Mouse (Mus musculus) gastrocnemius, postnatal 4 days (tissue): Measurements from ENCODE around the gene Muc5b. TPM values are rescaled to one million over a fixed set of nuclear protein-coding genes. Genes with fewer than 3 reads are reported as not detected.
"Not testable (repeated sequence)": the region's sequence is repeated elsewhere in the genome, so short reads cannot be mapped to it uniquely, and the experiment has no call there.

Experiments used
- DNase-seq, 2 experiments: peaks; one replicate each; pipeline ENCODE4 v3.0.0; 2021 to 2022; ENCODE audit warnings: low spot score in 2 of 2, mixed read lengths in 2 of 2
- long read RNA-seq, 2 experiments: library from polyadenylated mRNA; stranded (forward); transcript quantifications; one replicate each; pipeline ENCODE4 v2.0.0; 2021
- total RNA-seq, 2 experiments: library from RNA; stranded (reverse); gene quantifications; 2 replicates each; pipeline ENCODE4 v1.2.3; 2021

Muc5b gene
- total RNA-seq: under 1 TPM; 0.02 to 0.21 TPM
- long read RNA-seq, experiment 1: 0 reads
- long read RNA-seq, experiment 2: 0 reads

DNA sequence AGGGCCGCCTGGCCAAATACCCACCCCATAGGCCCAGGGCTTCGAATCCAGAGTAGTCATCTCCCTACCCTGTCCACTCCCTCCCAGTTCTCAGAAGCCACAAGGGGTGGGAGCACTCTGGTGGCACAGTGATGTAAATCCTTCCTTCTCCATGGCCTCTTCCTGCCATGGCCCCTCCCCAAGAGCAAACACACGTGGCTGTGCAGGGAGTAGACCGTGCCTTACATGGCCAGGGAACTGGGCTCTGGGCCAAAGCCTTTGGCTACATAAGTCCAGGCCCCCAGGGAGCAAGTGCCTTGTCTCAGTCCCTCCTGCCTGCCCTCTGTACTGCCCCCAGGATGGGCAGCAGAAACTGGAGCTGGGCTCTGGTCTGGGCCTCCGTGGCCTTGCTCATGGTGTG is at the start of gene Muc5b:
Gene Muc5b, plus strand, starts transcription at position 292 of the 400 bp plus-strand sequence.
- DNase-seq: no peak

DNA sequence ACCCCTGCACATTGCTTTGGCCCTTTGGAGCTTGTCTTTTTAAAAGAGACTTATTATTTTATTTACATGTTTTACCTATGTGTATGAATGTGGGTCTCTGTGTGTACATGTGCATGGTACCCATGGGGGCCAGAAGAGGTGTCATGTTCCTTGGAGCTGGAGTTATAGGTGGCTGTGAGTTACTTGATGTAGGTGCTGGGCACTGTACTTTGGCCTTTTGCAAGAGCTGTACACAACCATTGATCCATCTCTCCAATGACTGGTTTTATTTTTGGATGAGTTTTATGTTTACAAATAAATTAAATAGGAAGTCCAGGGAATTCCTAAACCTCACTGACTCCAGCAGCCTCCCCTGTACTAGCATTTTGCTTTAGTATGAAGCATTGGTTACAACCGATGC is 44.6 kb upstream of the Muc5b start:
- no peak for DNase-seq

DNA sequence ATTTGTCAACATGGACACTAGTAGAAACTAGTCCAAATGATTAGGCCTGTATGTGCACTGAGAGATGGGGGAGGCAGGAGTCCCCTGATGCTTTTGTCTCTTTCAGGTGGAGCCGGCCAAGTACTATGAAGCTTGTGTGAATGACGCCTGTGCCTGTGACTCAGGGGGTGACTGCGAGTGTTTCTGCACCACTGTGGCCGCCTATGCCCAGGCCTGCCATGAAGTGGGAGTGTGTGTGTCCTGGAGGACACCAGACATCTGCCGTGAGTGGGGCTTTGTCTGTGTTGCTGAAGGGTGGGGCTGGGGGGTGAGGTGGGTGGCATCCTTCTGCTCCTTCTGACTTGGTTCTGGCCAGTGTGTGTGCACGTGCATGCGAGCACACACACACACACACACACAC is 35.7 kb upstream of the Muc5b start:
- no peak for DNase-seq

DNA sequence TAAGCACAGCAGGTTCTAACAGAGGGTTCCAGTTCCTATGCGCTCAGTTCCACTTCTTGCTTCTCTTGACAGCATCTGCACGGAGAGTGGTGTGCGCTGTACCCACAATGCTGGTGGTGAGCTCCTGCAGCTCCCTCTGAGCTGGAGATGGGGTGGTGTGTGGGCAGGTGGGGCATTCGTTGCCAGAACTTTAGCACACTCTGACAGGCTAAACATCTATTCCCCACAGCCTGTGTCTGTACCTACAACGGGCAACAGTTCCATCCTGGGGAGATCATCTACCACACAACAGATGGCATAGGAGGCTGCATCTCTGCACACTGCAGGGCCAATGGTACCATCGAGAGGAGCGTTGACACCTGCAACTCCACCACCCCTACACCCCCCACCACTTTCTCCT is 33.5 kb upstream of the Muc5b start:
- DNase-seq: no peak

DNA sequence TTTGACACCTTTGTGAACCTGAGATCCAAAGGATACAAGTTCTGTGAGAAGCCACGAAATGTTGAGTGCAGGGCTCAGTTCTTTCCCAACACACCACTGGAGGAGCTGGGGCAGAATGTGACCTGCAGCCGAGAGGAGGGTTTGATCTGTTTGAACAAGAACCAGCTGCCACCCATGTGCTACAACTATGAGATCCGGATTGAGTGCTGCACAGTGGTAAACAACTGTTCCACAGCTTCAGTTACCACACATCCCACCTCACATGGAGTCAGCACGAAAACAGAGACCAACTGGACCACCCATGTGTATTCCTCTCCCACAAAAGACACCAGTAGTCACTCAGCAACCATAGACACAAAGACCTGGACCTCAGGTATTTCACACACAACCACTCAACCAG is 31.0 kb upstream of the Muc5b start:
- DNase-seq: not testable (repeated sequence)

DNA sequence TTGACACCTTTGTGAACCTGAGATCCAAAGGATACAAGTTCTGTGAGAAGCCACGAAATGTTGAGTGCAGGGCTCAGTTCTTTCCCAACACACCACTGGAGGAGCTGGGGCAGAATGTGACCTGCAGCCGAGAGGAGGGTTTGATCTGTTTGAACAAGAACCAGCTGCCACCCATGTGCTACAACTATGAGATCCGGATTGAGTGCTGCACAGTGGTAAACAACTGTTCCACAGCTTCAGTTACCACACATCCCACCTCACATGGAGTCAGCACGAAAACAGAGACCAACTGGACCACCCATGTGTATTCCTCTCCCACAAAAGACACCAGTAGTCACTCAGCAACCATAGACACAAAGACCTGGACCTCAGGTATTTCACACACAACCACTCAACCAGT is 28.9 kb upstream of the Muc5b start:
- not testable (repeated sequence) for DNase-seq

DNA sequence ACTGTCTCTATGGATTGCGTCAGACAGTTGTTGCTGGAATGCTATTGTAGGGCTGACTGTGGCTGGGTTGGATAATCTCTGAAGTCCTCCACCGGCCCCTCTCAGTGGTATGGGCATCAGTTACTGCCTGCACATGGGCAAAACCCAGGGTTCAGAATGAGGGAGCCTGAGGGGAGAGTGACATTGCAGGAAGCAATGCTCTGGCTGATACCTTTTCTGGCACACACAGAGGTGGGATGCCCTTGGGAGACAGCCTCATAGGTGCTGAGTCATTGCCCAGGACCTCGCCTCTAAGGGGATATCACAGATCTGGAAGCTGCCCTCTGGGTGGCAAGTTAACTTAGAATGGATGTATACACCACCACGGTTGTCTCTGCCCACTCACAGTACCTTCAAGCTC is 25.5 kb upstream of the Muc5b start:
- no peak for DNase-seq

DNA sequence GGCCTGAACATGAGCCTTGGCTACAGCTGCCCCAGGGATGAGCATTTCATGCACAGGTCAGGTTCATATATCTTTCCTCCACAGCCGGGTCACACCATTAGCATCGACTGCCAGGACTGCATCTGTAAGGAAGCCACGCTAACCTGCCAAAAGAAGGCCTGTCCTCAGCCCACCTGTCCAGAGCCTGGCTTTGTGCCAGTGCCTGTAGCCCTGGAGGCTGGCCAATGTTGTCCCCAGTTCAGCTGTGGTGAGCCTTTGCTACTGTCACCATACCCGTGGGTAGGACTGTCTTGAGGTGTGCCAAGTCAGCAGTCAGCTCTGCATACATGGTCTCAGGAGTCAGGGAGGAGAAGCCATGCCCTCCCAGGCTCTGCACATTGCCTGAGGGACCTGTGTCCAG is 23.5 kb upstream of the Muc5b start:
- no peak for DNase-seq

DNA sequence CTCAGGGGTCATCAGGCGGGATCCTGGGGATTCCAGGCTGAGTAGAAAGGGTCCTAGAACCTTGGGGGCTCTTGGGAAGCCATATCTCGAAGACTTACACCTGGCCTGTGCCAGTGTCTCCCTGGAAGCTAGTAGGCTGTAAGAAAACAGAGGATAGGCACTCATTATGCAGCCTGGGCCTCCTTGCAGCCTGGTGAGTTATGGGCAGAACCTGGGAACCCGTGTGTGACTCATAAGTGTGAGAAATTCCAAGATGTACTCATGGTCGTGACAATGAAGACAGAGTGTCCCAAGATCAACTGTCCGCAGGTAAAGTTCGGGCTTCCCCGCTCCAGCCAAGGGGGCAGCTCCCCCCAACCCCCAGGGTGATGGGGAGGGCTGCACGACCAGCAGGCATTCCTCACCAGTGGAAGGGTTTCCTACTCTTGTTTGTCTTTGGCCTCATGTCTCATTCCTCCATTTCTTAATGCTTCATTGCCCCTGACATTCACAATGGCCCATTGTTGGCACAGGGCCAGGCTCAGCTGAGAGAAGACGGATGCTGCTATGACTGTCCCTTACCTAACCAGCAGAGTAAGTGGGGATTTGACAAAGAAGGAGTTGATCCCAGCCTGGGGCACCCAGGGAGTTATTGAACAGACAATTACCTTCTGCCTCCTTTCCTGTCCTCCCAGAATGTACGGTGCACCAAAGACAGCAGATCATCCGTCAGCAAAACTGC is 21.4 kb upstream of the Muc5b start:
- DNase-seq: no peak

DNA sequence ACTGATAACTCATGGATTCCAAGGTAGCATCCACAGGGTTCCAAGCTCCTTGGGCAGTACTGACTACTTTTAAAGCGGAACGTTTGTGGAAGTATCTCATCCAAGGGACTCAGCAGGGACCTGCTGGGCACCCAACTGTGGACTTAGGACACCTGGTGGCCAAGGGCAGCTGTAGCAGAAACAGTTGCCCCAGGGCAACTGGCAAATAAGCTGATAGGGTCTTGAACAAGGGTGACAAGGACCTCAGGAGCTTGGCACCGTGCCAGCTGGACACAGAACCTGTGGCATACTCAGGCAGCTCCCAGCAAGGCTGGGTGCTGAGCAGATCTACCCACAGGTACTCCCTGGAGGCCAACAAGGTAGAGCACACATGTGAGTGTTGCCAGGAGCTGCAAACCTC is 20.6 kb upstream of the Muc5b start:
- DNase-seq: no peak

DNA sequence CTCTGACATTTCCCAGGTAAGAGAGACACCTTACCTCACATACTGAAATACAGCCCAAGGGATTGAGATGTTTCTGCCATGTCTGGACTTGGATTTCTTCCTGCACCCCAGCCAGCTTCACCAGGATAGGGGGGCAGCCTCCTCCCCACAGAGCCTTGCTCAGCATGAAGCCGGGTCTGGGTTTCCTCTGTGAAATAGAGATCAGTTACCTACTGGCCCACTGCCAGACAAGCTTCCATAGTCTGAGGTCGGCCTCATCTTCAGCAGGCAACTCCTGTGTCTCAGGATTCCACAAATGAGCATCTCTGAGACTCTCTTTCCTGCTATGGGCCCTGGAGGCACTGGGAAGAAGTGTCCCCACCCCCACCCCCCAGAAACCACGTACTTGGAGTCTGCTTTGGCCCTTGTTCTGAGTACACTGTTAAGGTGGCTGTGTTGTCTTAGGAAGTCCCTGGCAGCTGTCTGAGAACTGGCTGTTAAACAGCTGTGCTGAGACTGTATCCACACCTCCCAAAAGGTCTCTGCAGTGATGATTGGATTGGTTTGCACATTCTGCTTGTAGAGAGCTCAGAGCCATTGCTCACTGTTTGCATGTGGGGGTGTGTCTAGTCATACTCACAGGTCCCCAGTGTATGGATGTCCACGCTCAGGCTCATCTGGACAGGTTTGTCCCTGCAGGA is 16.1 kb upstream of the Muc5b start:
- DNase-seq: no peak

DNA sequence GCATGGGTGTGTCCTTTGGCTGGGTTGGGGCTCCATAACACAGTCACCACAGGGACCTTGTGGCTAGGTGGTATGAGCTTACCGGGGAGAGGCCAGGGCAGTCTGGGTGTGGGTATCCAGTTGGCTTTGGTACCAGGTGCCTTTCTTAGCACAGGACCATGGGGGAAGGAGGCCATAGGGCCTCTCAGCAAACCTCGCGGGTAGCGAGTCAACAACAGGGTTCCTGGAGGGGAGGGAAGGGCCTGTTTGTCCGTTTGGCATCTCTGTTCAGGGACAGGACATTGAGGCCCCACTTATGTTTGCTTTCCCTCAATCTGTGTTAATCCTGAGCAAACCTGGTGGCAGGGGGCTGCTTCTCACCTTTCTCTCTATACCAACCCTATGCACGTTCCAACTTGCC is 15.2 kb upstream of the Muc5b start:
- DNase-seq: no peak

DNA sequence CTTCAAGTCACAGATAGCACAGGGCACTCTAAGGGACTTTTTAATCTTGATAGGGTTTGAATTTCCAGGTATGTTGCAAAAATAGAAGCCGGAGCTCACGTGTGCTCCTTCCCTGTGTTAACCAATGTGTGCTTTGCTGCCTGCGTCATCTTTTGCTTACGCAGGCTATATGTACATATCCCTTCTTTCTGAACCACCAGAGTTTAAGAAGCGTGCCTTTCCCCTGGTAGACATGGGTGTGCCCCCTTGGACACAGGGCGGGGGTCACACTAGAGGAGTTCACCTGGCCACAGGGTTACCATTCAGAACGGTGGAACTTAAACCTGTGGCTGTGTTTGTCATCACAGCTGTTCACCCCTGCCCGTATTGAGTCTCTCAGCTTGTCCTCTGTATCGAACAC is 14.5 kb upstream of the Muc5b start:
- DNase-seq: no peak

DNA sequence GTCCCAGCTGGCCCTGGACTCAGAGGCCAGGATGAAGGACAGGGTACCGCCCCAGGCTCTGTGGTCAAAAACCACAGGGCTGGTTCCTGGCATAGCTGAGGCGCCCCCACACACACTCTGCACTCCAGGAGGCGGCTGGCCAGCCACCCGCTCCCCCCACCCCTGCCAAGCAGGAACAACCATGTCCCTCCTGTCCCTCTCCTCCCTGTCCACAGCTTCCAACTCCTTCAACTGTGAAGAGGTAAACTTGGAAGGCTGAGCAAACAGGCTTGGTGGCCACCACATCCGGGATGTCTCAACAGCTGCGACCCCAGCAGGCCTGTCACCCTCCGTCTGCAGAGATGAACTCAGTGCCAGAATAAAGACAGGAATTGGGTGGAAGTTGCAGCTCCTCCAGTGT is 2.9 kb upstream of the Muc5b start:
- no peak for DNase-seq

DNA sequence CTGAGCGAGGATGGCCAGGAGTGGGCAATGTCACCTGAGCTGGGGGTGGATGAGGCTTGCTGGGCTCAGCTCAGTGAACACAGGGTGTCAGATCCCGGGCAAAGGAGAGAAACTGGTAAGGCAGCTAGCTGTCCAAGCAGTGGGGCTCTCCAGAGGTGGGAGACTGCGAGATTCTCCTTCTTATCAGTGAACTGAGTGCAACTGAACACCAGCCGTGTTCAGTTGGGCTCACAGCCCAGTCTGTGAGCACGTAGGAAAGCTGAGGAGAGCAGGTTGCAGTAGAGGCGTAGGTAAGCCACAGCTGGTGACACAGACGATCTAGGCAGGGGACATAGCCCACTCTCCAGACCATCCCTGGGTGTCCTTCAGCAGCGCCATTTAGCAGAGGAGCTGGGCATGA is 2.4 kb upstream of the Muc5b start:
- DNase-seq: no peak

DNA sequence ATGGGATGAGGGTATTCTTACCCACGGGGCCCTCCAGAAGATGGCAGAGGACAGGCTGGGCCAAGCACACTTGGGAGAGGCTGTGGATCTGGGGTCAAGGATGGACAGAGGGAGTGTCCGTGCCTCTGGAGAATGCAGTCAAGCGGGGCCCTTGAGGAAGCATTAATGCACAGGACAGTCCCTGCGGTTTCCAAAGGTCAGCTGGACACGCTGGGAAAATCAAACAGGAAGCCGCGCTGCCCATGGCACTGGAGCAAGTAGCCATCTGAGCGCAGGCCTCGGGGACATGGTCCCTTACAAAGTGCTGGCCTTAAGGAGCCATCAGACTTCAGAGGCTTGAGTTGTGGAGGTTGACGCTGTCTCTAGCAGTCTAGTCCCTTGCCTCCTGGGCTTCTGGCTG is 1.5 kb downstream of the Muc5b start:
- DNase-seq: no peak

DNA sequence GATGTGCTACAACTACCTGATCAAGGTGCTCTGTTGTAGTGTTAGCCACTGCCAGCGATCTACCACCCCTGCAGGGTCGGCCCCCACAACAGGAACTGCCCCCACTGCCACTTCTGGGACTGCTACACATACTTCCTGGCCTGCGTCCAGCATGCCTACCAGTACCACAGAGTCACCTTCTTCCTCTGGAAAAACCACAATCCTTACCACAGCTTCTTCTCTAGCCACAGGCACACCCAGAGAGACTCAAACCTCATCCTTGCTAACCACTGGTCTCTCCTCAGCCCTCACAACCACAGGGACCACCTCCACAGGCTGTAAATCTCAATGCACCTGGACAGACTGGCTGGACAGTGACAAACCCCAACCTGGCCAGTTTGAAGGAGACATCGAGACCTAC is 22.2 kb downstream of the Muc5b start:
- no peak for DNase-seq

DNA sequence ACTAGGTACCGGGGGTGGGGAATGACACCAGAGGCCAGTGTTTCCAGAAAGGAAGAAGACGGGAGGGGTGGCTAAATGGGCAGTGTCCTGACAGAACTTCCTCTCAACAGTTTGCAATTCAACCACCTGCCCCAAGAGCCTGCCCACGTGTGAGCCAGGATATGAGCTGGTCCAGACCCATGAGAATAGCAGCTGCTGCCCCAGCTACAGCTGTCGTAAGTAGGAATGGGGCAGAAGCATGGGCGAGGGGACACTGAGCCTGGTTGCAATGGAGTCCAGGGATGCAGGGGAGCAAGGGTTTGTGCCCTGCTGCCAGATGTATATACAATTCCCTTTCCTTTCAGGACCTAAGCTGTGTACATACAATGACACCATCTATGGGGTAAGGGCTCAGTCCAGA is 30.8 kb downstream of the Muc5b start:
- no peak for DNase-seq

DNA sequence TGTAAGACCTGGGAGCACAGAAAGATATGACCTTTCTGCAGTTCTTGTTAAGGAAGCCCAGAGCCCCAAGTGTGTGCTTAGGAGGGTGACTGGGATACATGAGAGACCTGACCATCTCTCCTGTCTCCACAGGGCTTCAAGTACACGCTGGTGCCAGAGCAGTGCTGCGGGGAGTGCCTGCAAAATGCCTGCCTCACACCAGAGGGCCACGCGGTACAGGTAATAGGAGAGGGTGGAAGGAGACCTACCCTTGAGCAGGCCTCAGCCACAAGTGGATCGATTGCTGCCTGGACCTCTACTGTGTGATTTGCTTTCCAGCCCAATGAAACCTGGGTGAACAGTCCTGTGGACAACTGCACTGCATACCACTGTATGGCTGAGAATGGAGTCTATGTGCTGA is 31.7 kb downstream of the Muc5b start:
- DNase-seq: no peak

DNA sequence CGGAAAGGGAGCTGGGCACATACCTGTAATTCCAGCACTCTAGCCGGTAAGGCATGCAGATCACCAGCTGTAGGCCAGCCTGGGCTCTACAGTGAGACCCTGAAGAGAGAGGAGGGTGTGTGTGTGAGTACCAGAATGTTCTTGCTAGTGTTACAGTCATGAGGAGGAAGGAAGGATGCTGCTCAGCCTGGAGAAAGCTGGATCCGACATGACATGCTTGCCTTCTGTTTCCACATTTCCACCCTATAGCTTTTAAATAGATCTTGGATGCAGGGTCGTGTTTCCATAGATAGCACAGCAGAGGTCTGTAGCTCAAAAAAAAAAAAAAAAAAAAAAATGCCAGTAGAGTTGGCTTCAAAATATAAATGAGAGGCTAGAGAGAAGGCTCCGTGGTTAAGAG is 36.0 kb downstream of the Muc5b start:
- no peak for DNase-seq

DNA sequence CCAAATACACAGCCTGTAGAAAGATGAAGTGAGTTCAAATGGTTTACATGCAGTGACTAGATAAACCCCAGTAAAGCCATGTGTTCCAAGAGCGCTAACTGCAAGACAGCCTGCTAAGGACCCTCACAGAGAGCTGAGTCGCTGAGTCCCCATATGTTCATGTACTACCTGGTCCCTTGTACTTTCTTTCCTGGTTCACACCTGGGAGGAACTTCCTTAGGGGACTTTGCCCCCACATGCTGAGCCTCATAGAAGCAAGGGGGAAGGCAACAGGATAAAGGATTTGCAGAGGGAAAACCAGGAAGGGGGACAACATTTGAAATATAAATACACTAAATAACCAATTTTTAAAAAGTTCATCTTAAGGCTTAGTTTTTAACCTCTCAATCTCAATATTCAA is 39.9 kb downstream of the Muc5b start:
- no peak for DNase-seq

DNA sequence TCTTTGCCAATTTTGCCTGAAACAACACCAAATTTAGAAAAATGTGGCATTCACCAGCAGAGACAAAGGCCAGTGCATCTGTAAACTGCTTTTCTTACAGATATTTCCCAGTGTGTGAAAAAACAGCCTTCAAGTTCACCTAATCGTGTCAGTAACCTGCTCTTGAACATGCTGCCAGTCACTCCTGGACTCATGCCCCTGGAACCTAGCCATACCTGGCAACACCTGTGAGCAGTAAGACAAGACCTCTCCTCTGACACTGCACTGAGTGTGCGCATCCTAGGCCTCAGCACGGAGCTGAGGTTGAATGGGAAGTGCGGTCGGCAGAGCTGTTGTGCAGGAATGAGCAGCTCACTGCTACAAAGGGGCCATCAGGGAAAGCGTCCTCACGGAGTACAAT is 53.3 kb downstream of the Muc5b start:
- no peak for DNase-seq

DNA sequence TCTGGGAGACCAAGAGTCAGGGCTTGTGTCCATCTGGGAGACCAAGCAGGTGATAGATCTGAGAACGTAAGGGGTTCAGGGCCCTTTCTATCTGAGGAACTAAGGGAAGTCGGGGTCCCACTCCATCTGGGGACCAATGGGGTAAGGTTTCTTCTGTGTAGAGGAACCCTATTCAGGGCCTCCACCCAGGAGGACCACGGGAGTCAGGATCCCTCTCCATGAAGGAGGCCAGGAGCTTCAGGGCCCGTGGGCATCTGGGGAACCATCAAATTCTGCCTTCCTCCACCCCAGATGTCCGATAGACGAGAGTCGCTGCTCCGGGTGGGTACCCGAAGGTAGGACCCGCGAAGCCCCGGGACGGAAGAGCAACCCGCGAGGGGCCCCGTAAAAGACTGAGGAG is 63.0 kb downstream of the Muc5b start:
- DNase-seq: no peak
